Mouse (Mus musculus) stomach, embryonic 14.5 days (tissue): ENCODE measurements at regions not wholly inside any gene's neighbourhood (a gene's known extent, or its start where the extent isn't known, plus 50 kb on each side); places are given as distances from the start of the nearest gene placed in this dataset.

ENCODE experiments used
- ATAC-seq: fragments of 200-750 bp; cut with Nextera tagmentation; 2 replicates; pipeline ENCODE4 v1.8.0; 2017; ENCODE audit warnings: low read depth, moderate TSS enrichment; ENCODE audit not compliant: insufficient number of reproducible peaks, insufficient read depth, low FRiP score
- H3K27ac ChIP-seq: fragments of 300-500 bp; sonication (generic); 2 replicates; pipeline ENCODE4 v1.5.1; 2014; ENCODE audit warnings: mild to moderate bottlenecking, low read length, moderate library complexity, mixed read lengths
- H3K27me3 ChIP-seq: fragments of 300-500 bp; sonication (generic); 2 replicates; pipeline ENCODE4 v1.6.1; 2014; ENCODE audit warnings: low read length, control low read depth, mixed read lengths; ENCODE audit not compliant: control insufficient read depth, insufficient read depth
- H3K36me3 ChIP-seq: fragments of 300-500 bp; sonication (generic); 2 replicates; pipeline ENCODE4 v1.6.1; 2014; ENCODE audit warnings: mild to moderate bottlenecking, control low read depth, low read length, moderate library complexity, mixed read lengths; ENCODE audit not compliant: control insufficient read depth, insufficient read depth
- H3K4me1 ChIP-seq: fragments of 300-500 bp; sonication (generic); 2 replicates; pipeline ENCODE4 v1.6.1; 2014; ENCODE audit warnings: low read length, control low read depth, mixed read lengths; ENCODE audit not compliant: control insufficient read depth, insufficient read depth
- H3K4me2 ChIP-seq: fragments of 300-500 bp; sonication (generic); replicated peaks from 2 replicates; pipeline ENCODE4 v1.6.1; 2014; ENCODE audit warnings: low read depth, low read length, control low read depth
- H3K4me3 ChIP-seq: fragments of 300-500 bp; sonication (generic); 2 replicates; pipeline ENCODE4 v1.5.1; 2014; ENCODE audit warnings: low read depth, low read length, control low read depth
- H3K9ac ChIP-seq: fragments of 300-500 bp; sonication (generic); replicated peaks from 2 replicates; pipeline ENCODE4 v1.6.1; 2014; ENCODE audit warnings: low read depth, mild to moderate bottlenecking, control low read depth, low read length, moderate library complexity, mixed read lengths
- H3K9me3 ChIP-seq: fragments of 300-500 bp; sonication (generic); 2 replicates; pipeline ENCODE4 v1.6.1; 2016; ENCODE audit warnings: low read depth, low read length, control low read depth; ENCODE audit not compliant: control insufficient read depth
- WGBS: fragments of 180-500 bp; shearing (Covaris S2); extraction: QIAGEN DNeasy Blood & Tissue Kit; methylation state at CpG from one replicate; pipeline ENCODE4 v1.1.7; 2014; 5-methylcytosine and 5-hydroxymethylcytosine counted together

DNA sequence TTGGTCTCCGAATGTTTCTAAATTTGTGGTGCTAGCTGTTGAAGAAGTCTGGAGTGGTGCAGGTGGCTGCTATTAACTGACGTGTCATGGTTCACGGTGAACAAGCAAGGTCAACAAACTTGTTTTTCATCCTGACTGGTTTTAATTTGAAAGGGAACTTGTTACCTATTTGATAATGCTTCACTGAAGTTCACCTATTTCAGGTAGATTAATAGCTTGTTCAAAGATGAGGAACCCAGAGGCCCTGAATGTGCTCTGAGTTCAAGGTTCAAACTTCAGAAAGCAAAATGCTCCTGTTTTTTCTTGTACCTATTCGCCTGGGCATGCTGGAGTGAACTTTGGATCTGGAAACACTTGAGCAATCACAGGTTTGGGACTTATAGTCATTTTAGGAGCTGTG lies 136.7 kb upstream of the Zeb2 start:
- Histone ChIP-seq H3K27me3 (no peaks in the 10 kb centered on the region), H3K9ac (no peak overlapping the region), H3K4me1 (no peaks in the 10 kb centered on the region), H3K36me3 (no peaks in the 10 kb centered on the region), H3K4me2 (no peak overlapping the region), H3K27ac (no peak overlapping the region), H3K4me3 (no peak overlapping the region), H3K9me3 (no peaks in the 10 kb centered on the region)
- no peak for ATAC-seq
- WGBS = 57% methylated on average over 4 of the region's 4 CpGs

DNA sequence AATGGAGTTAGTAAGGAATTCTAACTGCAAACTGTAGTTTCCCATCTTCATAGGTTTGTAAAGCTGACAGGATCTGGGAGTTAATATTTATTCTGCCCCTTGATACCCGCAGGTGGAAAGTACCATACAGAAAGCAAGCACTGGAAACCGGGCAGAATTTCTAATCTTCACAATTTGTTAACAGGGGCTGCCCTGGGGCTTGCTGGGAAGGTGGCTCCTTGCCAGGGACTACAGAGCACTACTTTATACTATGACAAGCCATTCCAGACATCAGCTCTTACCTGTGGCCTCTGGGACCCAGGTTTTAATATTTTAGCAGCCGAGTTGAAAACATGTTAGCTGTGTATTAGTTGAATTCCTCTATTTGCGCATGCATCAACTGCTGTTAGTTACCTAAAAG lies 135.1 kb upstream of the Zeb2 start:
- no peak overlapping the region for H3K9ac ChIP-seq
- H3K4me3 ChIP-seq = no peak overlapping the region
- no peak overlapping the region for H3K4me2 ChIP-seq
- no peaks in the 10 kb centered on the region for H3K9me3 ChIP-seq
- no peaks in the 10 kb centered on the region for H3K4me1 ChIP-seq
- no peaks in the 10 kb centered on the region for H3K36me3 ChIP-seq
- no peak for ATAC-seq
- WGBS = 73% methylated on average over 4 of the region's 4 CpGs
- H3K27ac ChIP-seq = no peak overlapping the region
- H3K27me3 ChIP-seq = no peaks in the 10 kb centered on the region

DNA sequence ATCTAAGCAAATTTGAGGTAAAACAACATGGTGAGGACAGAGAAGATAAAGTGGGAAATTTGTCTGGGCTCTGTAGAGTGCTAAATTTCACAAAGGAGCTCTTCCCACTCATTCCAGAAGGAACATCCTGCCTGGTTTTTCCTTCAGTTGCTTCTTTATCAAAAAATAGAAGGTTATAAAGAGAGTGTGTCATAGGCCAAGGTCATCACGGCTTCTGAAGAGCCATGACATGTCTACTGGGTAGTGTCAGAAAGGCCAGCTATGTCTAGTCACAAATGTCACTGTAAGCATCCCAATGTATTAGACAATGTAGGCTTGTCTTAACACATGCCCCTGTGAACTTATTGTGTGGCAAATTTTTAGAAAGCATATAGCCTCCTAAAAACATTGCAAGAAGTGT lies 132.5 kb upstream of the Zeb2 start:
- H3K4me2 ChIP-seq = no peak overlapping the region
- WGBS = 88% methylated on average over 1 of the region's 1 CpGs
- H3K27ac ChIP-seq = no peak overlapping the region
- no peak overlapping the region for H3K9ac ChIP-seq
- H3K36me3 ChIP-seq = no peaks in the 10 kb centered on the region
- H3K9me3 ChIP-seq = no peaks in the 10 kb centered on the region
- no peak for ATAC-seq
- no peak overlapping the region for H3K4me3 ChIP-seq
- no peaks in the 10 kb centered on the region for H3K4me1 ChIP-seq
- no peaks in the 10 kb centered on the region for H3K27me3 ChIP-seq

DNA sequence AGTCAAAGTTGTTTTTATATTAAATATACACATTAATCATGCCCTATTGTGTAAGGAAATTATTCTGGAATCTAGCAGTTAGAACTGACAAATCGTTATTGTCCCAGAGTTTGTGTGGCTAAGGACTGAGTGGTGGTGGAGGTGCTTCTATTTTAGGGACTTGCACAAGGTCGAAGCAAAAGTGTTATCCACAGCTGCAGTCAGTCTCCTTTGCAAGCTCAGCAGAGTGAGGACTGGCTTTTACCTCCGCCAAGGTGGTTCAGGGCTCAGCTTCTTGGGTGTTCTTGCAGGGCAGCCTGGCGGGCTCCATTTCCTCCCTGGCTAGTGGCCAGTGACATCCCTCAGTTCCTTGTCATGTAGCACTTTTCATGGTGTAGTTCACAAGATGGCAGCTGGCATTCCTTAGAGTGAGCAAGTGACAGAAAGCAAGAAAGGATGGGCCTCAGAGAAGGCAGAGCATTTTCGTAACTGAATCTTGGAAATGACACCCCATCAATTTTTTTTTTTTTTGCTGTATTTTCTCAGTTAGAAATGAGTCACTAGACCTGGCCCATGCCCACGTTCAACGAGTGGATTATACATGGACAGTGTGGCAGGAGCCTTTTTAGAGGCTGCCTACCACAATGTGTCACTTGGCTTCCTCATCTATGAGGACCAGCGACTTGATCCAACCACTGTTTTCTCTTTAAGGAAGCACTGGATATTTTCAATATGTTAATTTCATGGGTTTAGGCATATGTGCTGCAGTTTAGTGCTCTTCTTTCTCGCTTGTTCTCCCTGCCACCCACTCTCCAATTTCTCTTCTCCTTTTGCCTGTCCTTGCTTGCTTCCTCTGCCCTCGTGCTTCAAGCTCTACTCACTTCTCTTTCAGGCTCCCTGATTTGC lies 129.1 kb upstream of the Zeb2 start:
- H3K4me3 ChIP-seq = no peak overlapping the region
- H3K4me2 ChIP-seq = no peak overlapping the region
- H3K27ac ChIP-seq = no peak overlapping the region
- no peak for ATAC-seq
- no peaks in the 10 kb centered on the region for H3K36me3 ChIP-seq
- H3K4me1 ChIP-seq = no peaks in the 10 kb centered on the region
- no peaks in the 10 kb centered on the region for H3K9me3 ChIP-seq
- no peak overlapping the region for H3K9ac ChIP-seq
- no peaks in the 10 kb centered on the region for H3K27me3 ChIP-seq
- WGBS = 65% methylated on average over 10 of the region's 10 CpGs

DNA sequence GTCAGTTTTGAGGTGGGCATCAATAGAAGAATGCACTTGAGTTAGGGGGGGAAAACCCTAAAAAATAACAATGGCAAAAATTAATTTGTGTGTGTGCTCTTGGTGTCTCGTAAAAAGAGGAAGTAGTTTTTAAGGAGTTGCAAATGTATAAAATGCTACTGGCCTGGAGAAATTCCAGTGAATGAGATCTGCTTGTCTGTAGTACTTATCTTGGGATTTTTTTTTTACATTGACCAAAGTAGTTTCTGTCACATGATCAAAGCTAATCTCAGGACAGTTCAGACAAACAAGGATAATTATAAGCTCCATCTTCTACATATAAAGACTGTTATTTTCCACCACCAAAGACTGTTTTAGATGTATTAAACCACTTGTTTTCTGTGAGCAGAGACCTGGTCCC lies 128.3 kb upstream of the Zeb2 start:
- no peaks in the 10 kb centered on the region for H3K27me3 ChIP-seq
- 65% methylated on average over 1 of the region's 1 CpGs for WGBS

DNA sequence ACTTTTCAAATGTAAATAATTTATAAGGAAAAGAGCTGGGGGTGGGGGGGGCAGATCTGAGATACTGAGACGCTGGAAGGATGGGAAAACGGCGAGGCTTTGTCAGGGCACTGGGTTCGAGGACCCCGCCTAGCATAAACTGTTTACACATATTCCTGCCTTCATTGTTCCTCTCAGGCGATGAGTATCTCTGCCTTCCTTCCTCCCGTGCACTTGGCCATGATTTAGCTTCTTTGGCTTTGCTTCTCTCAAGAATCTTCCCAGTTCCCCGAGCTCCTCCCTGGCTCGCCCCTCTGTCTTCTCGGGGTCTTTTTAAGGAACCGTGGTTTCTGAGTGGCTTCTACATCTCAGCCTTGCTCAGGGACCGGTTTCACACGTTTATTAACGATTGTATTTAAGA lies 127.3 kb upstream of the Zeb2 start:
- no peak overlapping the region for H3K4me2 ChIP-seq
- no peak for ATAC-seq
- no peak overlapping the region for H3K4me3 ChIP-seq

More for the DNA sequence above, 128.3 kb upstream of the Zeb2 start:
- Histone ChIP-seq H3K4me1 (no peaks in the 10 kb centered on the region), H3K4me3 (no peak overlapping the region), H3K4me2 (no peak overlapping the region), H3K36me3 (no peaks in the 10 kb centered on the region), H3K9ac (no peak overlapping the region), H3K27ac (no peak overlapping the region), H3K9me3 (no peaks in the 10 kb centered on the region)
- ATAC-seq = no peak

DNA sequence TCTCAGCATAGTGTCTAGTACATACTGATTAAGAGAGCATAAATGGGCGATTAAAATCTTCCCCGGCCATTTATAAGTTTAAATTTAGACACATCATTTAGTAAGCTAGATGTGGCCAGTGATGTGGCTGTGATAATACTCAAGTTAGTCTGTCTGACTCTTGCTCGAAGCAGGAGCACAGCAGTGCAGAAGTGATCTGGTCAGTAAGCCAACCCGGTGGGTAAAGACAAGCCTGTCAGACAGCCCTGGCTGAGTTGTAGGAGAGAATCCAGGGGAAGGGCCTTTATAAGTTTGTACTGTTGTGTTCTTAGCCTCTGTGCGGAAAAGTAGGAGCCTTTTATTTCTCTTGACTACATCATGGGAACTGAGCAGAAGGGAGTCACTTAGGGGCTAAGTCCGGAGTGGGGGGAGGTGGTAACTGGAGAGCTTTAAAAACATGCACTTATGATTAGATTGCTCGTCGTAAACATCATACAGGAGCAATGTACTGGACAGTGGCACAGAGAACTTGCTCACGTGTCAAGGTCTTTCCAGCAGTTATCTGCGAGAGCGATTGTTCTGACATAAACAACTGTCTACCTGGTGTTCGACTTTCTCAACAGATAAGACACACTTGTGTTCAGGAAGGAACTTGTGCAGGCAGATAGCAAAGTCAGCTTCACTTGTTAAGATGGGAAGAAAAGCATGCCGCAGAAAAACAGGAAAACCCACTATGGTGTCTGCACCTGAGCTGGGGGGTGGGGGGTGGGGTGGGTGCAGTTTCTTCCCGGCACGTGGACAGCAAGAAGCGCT lies 122.5 kb upstream of the Zeb2 start:
- Histone ChIP-seq H3K4me3 (no peak overlapping the region), H3K9me3 (no peaks in the 10 kb centered on the region), H3K9ac (no peak overlapping the region), H3K36me3 (no peaks in the 10 kb centered on the region), H3K27me3 (no peaks in the 10 kb centered on the region), H3K4me2 (no peak overlapping the region), H3K4me1 (no peaks in the 10 kb centered on the region), H3K27ac (no peak overlapping the region)
- ATAC-seq = no peak
- WGBS = 56% methylated on average over 16 of the region's 16 CpGs

More for the DNA sequence above, 127.3 kb upstream of the Zeb2 start:
- Histone ChIP-seq H3K9me3 (no peaks in the 10 kb centered on the region), H3K27me3 (no peaks in the 10 kb centered on the region), H3K36me3 (no peaks in the 10 kb centered on the region), H3K4me1 (no peaks in the 10 kb centered on the region), H3K27ac (no peak overlapping the region), H3K9ac (no peak overlapping the region)
- 79% methylated on average over 14 of the region's 14 CpGs for WGBS

DNA sequence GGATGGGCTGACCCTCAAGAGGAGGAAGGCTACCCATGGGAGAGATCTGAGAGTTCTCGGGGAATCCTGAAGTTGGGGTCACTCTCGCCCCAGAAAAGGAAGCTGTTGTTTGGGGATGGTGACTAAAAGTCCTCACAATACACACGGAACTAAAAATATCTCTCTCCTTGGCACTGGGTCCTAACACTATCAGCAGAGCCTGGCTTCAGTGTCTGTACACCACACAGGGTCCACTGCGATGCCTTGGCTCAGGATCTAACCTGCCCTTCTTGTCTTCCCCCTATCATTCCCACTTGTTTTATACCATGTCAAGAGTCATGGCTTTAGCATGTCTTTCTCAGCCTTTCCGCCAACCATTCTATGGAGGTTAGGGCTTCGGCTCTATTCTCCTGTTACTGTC lies 121.8 kb upstream of the Zeb2 start:
- WGBS = 93% methylated on average over 6 of the region's 6 CpGs
- H3K27ac ChIP-seq = no peak overlapping the region

More for the DNA sequence above, 121.8 kb upstream of the Zeb2 start:
- no peaks in the 10 kb centered on the region for H3K9me3 ChIP-seq
- H3K9ac ChIP-seq = no peak overlapping the region
- no peak overlapping the region for H3K4me3 ChIP-seq
- no peak for ATAC-seq
- no peaks in the 10 kb centered on the region for H3K4me1 ChIP-seq
- H3K4me2 ChIP-seq = no peak overlapping the region
- H3K27me3 ChIP-seq = no peaks in the 10 kb centered on the region
- H3K36me3 ChIP-seq = no peaks in the 10 kb centered on the region
